Mouse (Mus musculus) spleen, adult 2 months (tissue): ENCODE measurements around the gene Ebpl.

ENCODE experiments used
- CTCF ChIP-seq: fragments of 200-500 bp; IDR thresholded peaks from 2 replicates; pipeline ENCODE4 v1.5.1; 2011; ENCODE audit warnings: mild to moderate bottlenecking, inconsistent platforms; ENCODE audit not compliant: insufficient read depth, insufficient read length, insufficient replicate concordance; ENCODE audit errors: extremely low read depth
- POLR2A ChIP-seq: fragments of 200-500 bp; IDR thresholded peaks from 2 replicates; pipeline ENCODE4 v1.6.1; 2011; ENCODE audit warnings: low read depth, low read length, inconsistent platforms

GRCm38 (mm10) chr14:61327618-61328450 lies 32.4 kb downstream of the Ebpl start:
- TF ChIP-seq CTCF = no peak
- no peak for TF ChIP-seq POLR2A
